Mouse (Mus musculus): Measurements from ENCODE around the gene 1700049E17Rik1.
"Not testable (repeated sequence)": the region's sequence is repeated elsewhere in the genome, so short reads cannot be mapped to it uniquely, and the experiment has no call there.

GRCm38 (mm10) chr14:41924649-41925048 is at the start of gene 1700049E17Rik1:
- not testable (repeated sequence) for TF ChIP-seq GATA1 (IDR thresholded peaks at IDR 0.05; ENCODE audit: borderline replicate concordance, low read length); FLI1 (IDR thresholded peaks at IDR 0.05; ENCODE audit: low read length)
